Mouse (Mus musculus): ENCODE data around the gene Rnf11. TPM values are rescaled to one million over a fixed set of nuclear protein-coding genes. Genes with fewer than 3 reads are reported as not detected.

The Rnf11 gene
- polyA plus RNA-seq, 1 experiment from 2014 or later = 54.9 TPM

DNA sequence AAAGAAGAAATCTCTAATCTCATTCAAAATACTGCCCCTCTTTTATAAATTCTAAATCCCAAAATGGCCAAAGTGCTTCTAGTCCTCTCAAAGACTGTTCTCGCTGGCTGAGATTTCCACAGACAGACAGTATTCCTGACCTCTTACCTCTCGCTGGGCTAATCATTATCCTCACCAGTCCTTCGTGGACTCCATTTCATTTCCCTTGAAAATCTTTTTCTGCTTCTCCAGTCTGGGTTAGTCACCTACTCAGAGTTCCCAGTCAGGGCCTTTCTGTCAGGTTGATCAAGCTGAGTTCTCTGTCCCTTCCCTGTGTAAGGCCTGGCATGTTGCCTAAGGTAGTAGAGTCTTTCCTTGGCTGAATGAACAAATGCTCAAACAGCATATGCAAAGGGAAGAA lies 7.1 kb downstream of the Rnf11 start:
- H3K4me3 ChIP-seq (ENCODE audit: low read depth, low read length) = no peak overlapping the region
- H3K9me3 ChIP-seq (ENCODE audit: control insufficient read depth, low read length) = no peaks in the 10 kb centered on the region
- no peak for DNase-seq (ENCODE audit: low spot score, missing footprints)
- 91% methylated on average over 3 of the region's 3 CpGs for WGBS
- H3K36me3 ChIP-seq (ENCODE audit: control insufficient read depth, insufficient read depth, low read length) = no peaks in the 10 kb centered on the region
- H3K4me1 ChIP-seq (ENCODE audit: control insufficient read depth, insufficient read depth, low read length) = peaks cover 6% of the 10 kb centered on the region; the same call in 1 of the 2 replicates
- H3K27ac ChIP-seq (ENCODE audit: low read depth, low read length) = no peak overlapping the region
- no peak overlapping the region for H3K9ac ChIP-seq (ENCODE audit: low read length)
- H3K27me3 ChIP-seq (ENCODE audit: control insufficient read depth, insufficient read depth, low read length) = no peaks in the 10 kb centered on the region
- H3K4me2 ChIP-seq = no peak overlapping the region
- ATAC-seq (ENCODE audit: low FRiP score) = no peak

DNA sequence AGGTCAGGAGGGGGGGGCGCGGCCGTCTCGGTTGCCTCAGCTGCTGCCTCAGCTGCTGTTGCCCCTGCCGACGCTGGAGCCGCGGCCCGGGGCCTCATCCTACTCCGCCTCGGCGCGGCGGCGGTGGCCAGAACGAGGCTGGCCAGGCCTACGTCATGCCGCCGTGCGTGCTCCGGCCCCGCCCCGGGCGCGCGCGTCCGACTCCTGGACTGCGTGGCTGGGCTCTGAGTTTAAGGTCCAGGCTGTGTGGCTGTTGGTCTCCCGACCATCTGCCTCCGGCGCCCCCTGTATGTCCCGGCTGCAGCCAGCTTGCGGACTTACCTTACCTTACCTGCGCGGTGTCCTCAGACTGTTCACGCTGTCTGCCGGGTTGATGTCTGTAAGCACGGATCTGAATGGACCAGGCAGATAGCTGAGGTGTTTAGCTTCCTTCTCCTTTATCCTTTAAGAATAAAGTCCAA lies 7.9 kb downstream of the Rnf11 start:
- ATAC-seq (ENCODE audit: low FRiP score) (peak; percentile 99), DNase-seq (ENCODE audit: low spot score, missing footprints) (peak; percentile 99)
- Histone ChIP-seq H3K4me2 (peak overlapping the region; percentile 70), H3K27me3 (ENCODE audit: control insufficient read depth, insufficient read depth, low read length) (no peaks in the 10 kb centered on the region), H3K36me3 (ENCODE audit: control insufficient read depth, insufficient read depth, low read length) (no peaks in the 10 kb centered on the region), H3K9me3 (ENCODE audit: control insufficient read depth, low read length) (no peaks in the 10 kb centered on the region), H3K4me1 (ENCODE audit: control insufficient read depth, insufficient read depth, low read length) (peaks cover 6% of the 10 kb centered on the region; the same call in 1 of the 2 replicates), H3K27ac (ENCODE audit: low read depth, low read length) (peak overlapping the region; percentile 95), H3K9ac (ENCODE audit: low read length) (peak overlapping the region; percentile 93), H3K4me3 (ENCODE audit: low read depth, low read length) (peak overlapping the region; percentile 86)
- WGBS = under 1% methylated on average over 30 of the region's 39 CpGs

DNA sequence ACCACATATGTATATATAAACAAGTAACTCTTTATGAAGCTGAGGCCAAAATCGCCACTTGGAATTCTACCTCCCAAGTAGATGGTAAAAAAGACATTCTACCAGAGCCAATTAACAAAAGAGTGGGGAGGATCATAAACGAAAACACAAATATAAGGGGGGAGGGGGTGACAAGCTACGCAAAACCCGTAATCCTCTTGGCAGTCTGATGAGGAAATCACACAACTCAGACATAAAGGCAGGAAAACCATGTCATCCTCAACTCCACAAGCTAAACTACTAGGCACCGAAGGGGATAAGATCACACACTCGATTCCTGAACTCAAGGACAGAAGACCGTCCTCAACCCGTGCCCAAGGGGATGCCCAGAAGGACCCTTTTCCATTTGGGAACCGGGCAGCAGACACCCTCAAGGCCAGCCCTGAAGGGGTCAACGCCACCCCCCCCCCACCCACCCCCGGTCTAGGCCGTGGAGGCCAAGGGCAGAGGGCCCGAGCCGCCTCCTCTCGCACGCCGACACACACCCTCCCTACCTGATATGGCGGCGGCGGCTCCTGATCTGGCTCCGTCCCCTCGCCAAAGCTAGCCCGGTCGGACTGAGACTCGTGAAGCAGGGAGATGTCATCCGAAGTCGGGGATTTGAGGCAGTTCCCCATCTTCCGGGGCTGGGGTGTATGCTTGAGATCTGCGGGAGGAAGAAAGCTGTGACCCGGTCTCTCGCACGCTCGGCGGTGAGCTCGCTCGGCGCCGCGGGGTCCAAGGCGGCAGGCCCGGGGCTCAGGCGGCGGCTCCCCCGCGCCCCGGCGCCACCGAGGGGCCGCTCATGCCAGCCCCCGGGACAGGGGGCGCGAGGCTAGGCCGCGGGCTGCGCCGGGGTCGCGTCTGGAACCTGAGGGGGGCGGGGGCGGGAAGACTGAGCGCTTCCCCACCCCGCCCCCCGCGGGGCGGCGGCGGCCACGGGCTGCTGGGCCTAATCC lies 8.7 kb downstream of the Rnf11 start:
- no peaks in the 10 kb centered on the region for H3K9me3 ChIP-seq (ENCODE audit: control insufficient read depth, low read length)
- no peaks in the 10 kb centered on the region for H3K27me3 ChIP-seq (ENCODE audit: control insufficient read depth, insufficient read depth, low read length)
- no peaks in the 10 kb centered on the region for H3K36me3 ChIP-seq (ENCODE audit: control insufficient read depth, insufficient read depth, low read length)
- peaks cover 6% of the 10 kb centered on the region; the same call in 1 of the 2 replicates for H3K4me1 ChIP-seq (ENCODE audit: control insufficient read depth, insufficient read depth, low read length)
- DNase-seq (ENCODE audit: low spot score, missing footprints) = peak; percentile 94
- WGBS = under 1% methylated on average over 55 of the region's 68 CpGs
- peak overlapping the region; percentile 93 for H3K9ac ChIP-seq (ENCODE audit: low read length)
- peak overlapping the region; percentile 95 for H3K27ac ChIP-seq (ENCODE audit: low read depth, low read length)
- ATAC-seq (ENCODE audit: low FRiP score) = peak; percentile 86
- H3K4me2 ChIP-seq = peak overlapping the region; percentile 70
- peak overlapping the region; percentile 86 for H3K4me3 ChIP-seq (ENCODE audit: low read depth, low read length)

DNA sequence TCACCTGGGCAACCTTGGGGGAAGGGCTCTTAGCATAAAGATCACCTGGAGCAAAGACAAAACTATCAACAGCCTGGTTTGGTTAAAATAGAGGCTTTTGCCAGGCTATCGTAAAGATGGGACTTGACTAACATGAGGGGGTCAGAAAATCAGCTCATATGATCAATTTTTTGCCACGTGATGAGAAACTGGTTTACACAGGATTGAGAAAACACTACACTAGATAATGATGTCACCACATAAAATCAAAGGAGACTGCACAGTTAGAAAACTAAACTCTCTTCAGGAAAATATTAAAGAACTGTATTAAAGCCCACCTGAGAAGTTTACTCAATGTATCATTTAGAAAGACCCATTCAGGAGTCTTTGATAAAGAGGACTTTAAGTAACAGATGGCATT lies 9.4 kb downstream of the Rnf11 start:
- Histone ChIP-seq H3K27me3 (ENCODE audit: control insufficient read depth, insufficient read depth, low read length) (no peaks in the 10 kb centered on the region), H3K36me3 (ENCODE audit: control insufficient read depth, insufficient read depth, low read length) (no peaks in the 10 kb centered on the region), H3K27ac (ENCODE audit: low read depth, low read length) (no peak overlapping the region), H3K9ac (ENCODE audit: low read length) (no peak overlapping the region), H3K4me2 (peak overlapping the region; percentile 70), H3K9me3 (ENCODE audit: control insufficient read depth, low read length) (no peaks in the 10 kb centered on the region), H3K4me1 (ENCODE audit: control insufficient read depth, insufficient read depth, low read length) (peaks cover 6% of the 10 kb centered on the region; the same call in 1 of the 2 replicates), H3K4me3 (ENCODE audit: low read depth, low read length) (peak overlapping the region; percentile 86)
- 53% methylated on average over 2 of the region's 2 CpGs for WGBS
- no peak for ATAC-seq (ENCODE audit: low FRiP score)
- no peak for DNase-seq (ENCODE audit: low spot score, missing footprints)

DNA sequence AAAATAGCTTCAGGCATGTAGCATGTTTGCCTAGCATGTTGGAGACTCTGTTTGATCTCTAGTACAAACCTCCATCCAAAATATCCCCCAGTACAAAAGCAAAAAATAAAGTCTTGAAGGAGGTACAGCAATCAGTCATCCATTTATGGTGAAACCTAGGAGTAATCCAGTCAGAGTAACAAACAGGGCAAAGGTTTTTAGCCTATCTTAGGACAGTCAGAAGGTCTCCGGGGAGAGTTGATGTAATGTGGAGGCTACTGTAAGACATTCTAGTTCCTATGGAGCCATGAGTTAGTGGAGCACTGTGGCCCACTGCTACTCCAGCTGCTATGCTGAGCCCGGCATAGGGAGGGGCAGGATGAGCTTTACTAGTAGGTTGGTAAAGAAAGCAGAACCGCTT lies 12.0 kb downstream of the Rnf11 start:
- no peak overlapping the region for H3K4me3 ChIP-seq (ENCODE audit: low read depth, low read length)
- H3K4me1 ChIP-seq (ENCODE audit: control insufficient read depth, insufficient read depth, low read length) = peaks cover 6% of the 10 kb centered on the region; the same call in 1 of the 2 replicates
- DNase-seq (ENCODE audit: low spot score, missing footprints) (no peak), ATAC-seq (ENCODE audit: low FRiP score) (no peak)
- H3K27ac ChIP-seq (ENCODE audit: low read depth, low read length) = no peak overlapping the region
- H3K36me3 ChIP-seq (ENCODE audit: control insufficient read depth, insufficient read depth, low read length) = no peaks in the 10 kb centered on the region
- no peaks in the 10 kb centered on the region for H3K27me3 ChIP-seq (ENCODE audit: control insufficient read depth, insufficient read depth, low read length)
- H3K9me3 ChIP-seq (ENCODE audit: control insufficient read depth, low read length) = no peaks in the 10 kb centered on the region
- 93% methylated on average over 3 of the region's 3 CpGs for WGBS
- no peak overlapping the region for H3K4me2 ChIP-seq
- H3K9ac ChIP-seq (ENCODE audit: low read length) = no peak overlapping the region

DNA sequence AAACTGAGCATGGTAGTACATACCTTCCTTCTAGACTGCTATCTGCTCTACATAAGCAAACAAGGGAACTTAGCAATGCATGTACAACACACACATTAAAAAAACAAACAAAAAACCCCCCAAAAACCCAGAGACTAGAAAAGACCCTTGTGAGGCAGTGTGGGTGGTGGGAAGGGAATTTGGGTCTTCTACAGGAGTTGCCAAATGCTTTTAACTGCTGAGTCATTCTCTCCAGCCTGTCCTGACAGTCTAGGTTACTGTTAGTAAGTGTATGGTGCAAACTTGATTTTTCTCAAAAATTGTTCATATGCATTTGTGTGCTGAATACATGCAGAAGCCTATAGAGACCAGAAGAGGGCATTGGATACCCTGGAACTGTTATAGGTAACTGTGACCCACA lies 12.9 kb downstream of the Rnf11 start:
- no peak overlapping the region for H3K4me2 ChIP-seq
- no peak overlapping the region for H3K9ac ChIP-seq (ENCODE audit: low read length)
- no peaks in the 10 kb centered on the region for H3K9me3 ChIP-seq (ENCODE audit: control insufficient read depth, low read length)
- peaks cover 6% of the 10 kb centered on the region; the same call in 1 of the 2 replicates for H3K4me1 ChIP-seq (ENCODE audit: control insufficient read depth, insufficient read depth, low read length)
- ATAC-seq (ENCODE audit: low FRiP score) (no peak), DNase-seq (ENCODE audit: low spot score, missing footprints) (no peak)
- no peak overlapping the region for H3K27ac ChIP-seq (ENCODE audit: low read depth, low read length)
- H3K4me3 ChIP-seq (ENCODE audit: low read depth, low read length) = no peak overlapping the region
- H3K27me3 ChIP-seq (ENCODE audit: control insufficient read depth, insufficient read depth, low read length) = no peaks in the 10 kb centered on the region
- no peaks in the 10 kb centered on the region for H3K36me3 ChIP-seq (ENCODE audit: control insufficient read depth, insufficient read depth, low read length)

DNA sequence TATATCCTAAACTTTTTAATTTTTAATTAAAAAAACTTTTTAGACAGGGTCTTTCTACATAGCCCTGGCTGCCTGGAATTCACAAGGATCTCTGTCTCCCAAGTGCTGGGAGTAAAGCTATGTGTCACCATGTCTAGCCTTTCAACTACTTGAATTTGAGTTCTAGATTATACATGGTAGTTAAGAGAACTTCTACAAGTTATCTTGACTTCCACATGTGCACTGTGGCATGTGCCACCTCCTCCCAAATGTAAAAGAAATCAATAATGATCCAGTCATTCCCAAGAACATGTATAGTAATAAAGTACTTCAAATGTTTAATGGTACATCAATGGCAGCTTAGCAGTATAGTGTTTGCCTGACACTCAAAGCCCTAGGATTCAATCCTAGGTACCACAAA lies 16.8 kb downstream of the Rnf11 start:
- H3K4me1 ChIP-seq (ENCODE audit: control insufficient read depth, insufficient read depth, low read length) = no peaks in the 10 kb centered on the region
- DNase-seq (ENCODE audit: low spot score, missing footprints) (no peak), ATAC-seq (ENCODE audit: low FRiP score) (no peak)
- H3K27me3 ChIP-seq (ENCODE audit: control insufficient read depth, insufficient read depth, low read length) = no peaks in the 10 kb centered on the region
- no peak overlapping the region for H3K4me3 ChIP-seq (ENCODE audit: low read depth, low read length)
- no peaks in the 10 kb centered on the region for H3K9me3 ChIP-seq (ENCODE audit: control insufficient read depth, low read length)
- H3K4me2 ChIP-seq = no peak overlapping the region
- H3K27ac ChIP-seq (ENCODE audit: low read depth, low read length) = no peak overlapping the region
- H3K36me3 ChIP-seq (ENCODE audit: control insufficient read depth, insufficient read depth, low read length) = no peaks in the 10 kb centered on the region
- no peak overlapping the region for H3K9ac ChIP-seq (ENCODE audit: low read length)

DNA sequence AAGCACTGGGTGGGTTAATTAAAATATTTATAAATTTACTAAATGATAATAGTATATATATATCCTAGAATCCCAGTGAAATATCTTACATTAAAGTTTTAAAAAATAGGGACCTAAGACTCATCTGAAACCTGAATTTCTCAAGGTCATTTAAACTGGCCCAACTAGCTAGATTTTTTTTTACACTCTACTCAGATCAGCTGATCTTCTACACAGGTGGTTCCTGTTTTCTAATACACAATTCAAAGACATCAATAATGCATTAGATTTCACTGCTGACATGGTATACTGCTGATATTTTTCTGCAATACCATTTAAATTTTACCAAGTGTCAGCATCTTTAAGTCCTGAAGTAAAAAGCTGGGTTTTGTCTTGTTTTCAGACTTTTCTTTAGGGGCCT lies 20.6 kb downstream of the Rnf11 start:
- ATAC-seq (ENCODE audit: low FRiP score) (no peak), DNase-seq (ENCODE audit: low spot score, missing footprints) (no peak)
- Histone ChIP-seq H3K9me3 (ENCODE audit: control insufficient read depth, low read length) (no peaks in the 10 kb centered on the region), H3K36me3 (ENCODE audit: control insufficient read depth, insufficient read depth, low read length) (no peaks in the 10 kb centered on the region), H3K4me3 (ENCODE audit: low read depth, low read length) (no peak overlapping the region), H3K27me3 (ENCODE audit: control insufficient read depth, insufficient read depth, low read length) (no peaks in the 10 kb centered on the region), H3K27ac (ENCODE audit: low read depth, low read length) (no peak overlapping the region), H3K4me1 (ENCODE audit: control insufficient read depth, insufficient read depth, low read length) (no peaks in the 10 kb centered on the region), H3K9ac (ENCODE audit: low read length) (no peak overlapping the region), H3K4me2 (no peak overlapping the region)

DNA sequence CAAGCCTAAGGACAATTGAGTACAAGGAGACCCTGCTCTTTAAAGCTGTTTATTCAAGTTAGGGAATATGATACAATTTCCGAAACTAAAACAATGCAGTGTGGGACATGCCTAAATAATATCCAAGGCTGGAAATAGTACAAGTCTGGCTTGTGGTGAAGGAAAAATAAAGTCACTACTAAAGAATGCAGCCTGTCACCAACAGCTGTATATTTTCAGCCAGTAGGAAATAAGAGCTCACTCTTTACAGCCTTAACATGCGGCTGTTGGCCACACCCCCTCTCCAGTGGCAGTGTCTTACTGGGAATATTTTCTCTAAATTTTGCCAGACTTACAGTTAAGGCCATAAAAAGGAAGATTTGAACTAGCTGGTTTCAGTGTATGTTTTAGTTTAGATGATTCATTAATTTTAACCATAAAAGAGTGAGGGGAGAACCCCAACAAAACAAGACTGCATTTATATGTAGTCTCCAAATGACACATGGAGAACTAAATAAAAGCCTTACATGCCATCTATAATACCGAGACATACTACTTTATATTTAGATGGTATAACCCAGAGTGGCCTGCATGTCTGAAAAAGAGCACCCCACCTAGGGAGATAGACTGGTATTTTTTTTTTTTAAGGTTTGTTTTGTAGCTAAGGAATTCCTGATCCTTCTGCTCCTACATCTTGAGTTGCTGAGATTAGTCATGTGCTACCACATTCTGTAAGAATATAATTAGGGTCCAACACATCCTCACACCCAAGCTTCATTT lies 23.9 kb downstream of the Rnf11 start:
- WGBS = 81% methylated on average over 3 of the region's 3 CpGs
- ATAC-seq (ENCODE audit: low FRiP score) (no peak), DNase-seq (ENCODE audit: low spot score, missing footprints) (no peak)
- Histone ChIP-seq H3K36me3 (ENCODE audit: control insufficient read depth, insufficient read depth, low read length) (no peaks in the 10 kb centered on the region), H3K27me3 (ENCODE audit: control insufficient read depth, insufficient read depth, low read length) (no peaks in the 10 kb centered on the region), H3K4me1 (ENCODE audit: control insufficient read depth, insufficient read depth, low read length) (no peaks in the 10 kb centered on the region), H3K27ac (ENCODE audit: low read depth, low read length) (no peak overlapping the region), H3K4me2 (no peak overlapping the region), H3K9me3 (ENCODE audit: control insufficient read depth, low read length) (no peaks in the 10 kb centered on the region), H3K4me3 (ENCODE audit: low read depth, low read length) (no peak overlapping the region), H3K9ac (ENCODE audit: low read length) (no peak overlapping the region)
